Mouse (Mus musculus) MEL (cell line): ENCODE measurements around the gene Stim1.

Source experiments
- CTCF ChIP-seq, 3 experiments: IDR thresholded peaks in 2 of 3; conservative IDR thresholded peaks in 1 of 3; 2 replicates each; pipeline ENCODE4 v1.5.1; 2011 to 2012; ENCODE audit warnings: low read length in 3 of 3, low read depth in 2 of 3, mild to moderate bottlenecking in 2 of 3, improper control_type of control experiment in 1 of 3, inconsistent platforms in 1 of 3, mixed read lengths in 1 of 3, moderate library complexity in 1 of 3; ENCODE audit not compliant: control insufficient read depth in 1 of 3, insufficient read depth in 1 of 3, poor library complexity in 1 of 3, severe bottlenecking in 1 of 3
- E2F4 ChIP-seq: IDR thresholded peaks from 2 replicates; pipeline ENCODE4 v1.6.1; 2011; ENCODE audit warnings: low read depth, low read length, improper control_type of control experiment, borderline replicate concordance
- ELF1 ChIP-seq: IDR thresholded peaks from 2 replicates; pipeline ENCODE4 v1.6.1; 2014; ENCODE audit warnings: low read depth, mild to moderate bottlenecking, inconsistent platforms, low read length, improper control_type of control experiment, moderate library complexity
- MAX ChIP-seq: IDR thresholded peaks from 2 replicates; pipeline ENCODE4 v1.6.1; 2011; ENCODE audit warnings: low read length, improper control_type of control experiment
- NELFE ChIP-seq: IDR thresholded peaks from 2 replicates; pipeline ENCODE4 v1.6.1; 2011; ENCODE audit warnings: low read depth, low read length, improper control_type of control experiment
- POLR2A ChIP-seq, 2 experiments: IDR thresholded peaks; 2 replicates each; pipeline ENCODE4 v1.6.1; 2011 to 2012; ENCODE audit warnings: low read length in 2 of 2, mild to moderate bottlenecking in 2 of 2, control low read depth in 1 of 2, improper control_type of control experiment in 1 of 2, low read depth in 1 of 2, moderate library complexity in 1 of 2; ENCODE audit not compliant: control insufficient read depth in 1 of 2, insufficient read depth in 1 of 2, poor library complexity in 1 of 2
- POLR2AphosphoS2 ChIP-seq: IDR thresholded peaks from 2 replicates; pipeline ENCODE4 v1.6.1; 2011; ENCODE audit warnings: low read length, improper control_type of control experiment
- TCF12 ChIP-seq: IDR thresholded peaks from 2 replicates; pipeline ENCODE4 v1.6.1; 2014; ENCODE audit warnings: low read depth, mild to moderate bottlenecking, inconsistent platforms, low read length, improper control_type of control experiment, moderate library complexity
- USF1 ChIP-seq: IDR thresholded peaks from 2 replicates; pipeline ENCODE4 v1.6.1; 2014; ENCODE audit warnings: low read depth, mild to moderate bottlenecking, inconsistent platforms, low read length, improper control_type of control experiment, moderate library complexity

GRCm38 (mm10) chr7:102446438-102446837, 178.8 kb downstream of the Stim1 start:
- no peak for TF ChIP-seq POLR2AphosphoS2
- TF ChIP-seq NELFE = no peak
- TF ChIP-seq E2F4 = no peak
- no peak for TF ChIP-seq USF1
- no peak for TF ChIP-seq CTCF (IDR thresholded peaks at IDR 0.05 in 2 of 3, conservative IDR thresholded peaks at IDR 0.05 in 1 of 3; ENCODE audit: control insufficient read depth in 1 of 3, insufficient read depth in 1 of 3, low read depth in 2 of 3, low read length in 3 of 3, poor library complexity in 1 of 3, severe bottlenecking in 1 of 3)
- no peak for TF ChIP-seq POLR2A (IDR thresholded peaks at IDR 0.05; ENCODE audit: control insufficient read depth in 1 of 2, insufficient read depth in 1 of 2, low read depth in 1 of 2, low read length in 2 of 2, poor library complexity in 1 of 2)
- no peak for TF ChIP-seq MAX
- TF ChIP-seq ELF1 = no peak
- no peak for TF ChIP-seq TCF12
